Mouse (Mus musculus) limb, embryonic 12.5 days (tissue): ENCODE results near the gene Mfsd11. TPM values are rescaled to one million over a fixed set of nuclear protein-coding genes. Genes with fewer than 3 reads are reported as not detected.

Source experiments
- ATAC-seq: fragments of 200-750 bp; cut with Nextera tagmentation; 2 replicates; pipeline ENCODE4 v1.8.0; 2017; ENCODE audit warnings: low read depth, moderate TSS enrichment; ENCODE audit not compliant: insufficient number of reproducible peaks, insufficient read depth, low FRiP score, low TSS enrichment
- H3K27ac ChIP-seq: fragments of 300-500 bp; sonication (generic); 2 replicates; pipeline ENCODE4 v1.5.1; 2016; ENCODE audit warnings: mild to moderate bottlenecking, moderate library complexity
- H3K27me3 ChIP-seq: fragments of 300-500 bp; sonication (generic); 2 replicates; pipeline ENCODE4 v1.6.1; 2016; ENCODE audit warnings: mild to moderate bottlenecking, moderate library complexity
- H3K36me3 ChIP-seq: fragments of 300-500 bp; sonication (generic); 2 replicates; pipeline ENCODE4 v1.6.1; 2016; ENCODE audit warnings: mild to moderate bottlenecking, moderate library complexity
- H3K4me1 ChIP-seq: fragments of 300-500 bp; sonication (generic); replicated peaks from 2 replicates; pipeline ENCODE4 v1.6.1; 2016
- H3K4me2 ChIP-seq: fragments of 300-500 bp; sonication (generic); 2 replicates; pipeline ENCODE4 v1.6.1; 2016; ENCODE audit warnings: mild to moderate bottlenecking, moderate library complexity
- H3K4me3 ChIP-seq: fragments of 300-500 bp; sonication (generic); replicated peaks from 2 replicates; pipeline ENCODE4 v1.5.1; 2016; ENCODE audit warnings: mild to moderate bottlenecking
- H3K9ac ChIP-seq: fragments of 300-500 bp; sonication (generic); replicated peaks from 2 replicates; pipeline ENCODE4 v1.6.1; 2016; ENCODE audit warnings: mild to moderate bottlenecking, moderate library complexity
- H3K9me3 ChIP-seq: fragments of 300-500 bp; sonication (generic); 2 replicates; pipeline ENCODE4 v1.6.1; 2016; ENCODE audit warnings: mild to moderate bottlenecking, moderate library complexity
- WGBS: fragments of 180-500 bp; shearing (Covaris S2); methylation state at CpG from one replicate; pipeline ENCODE4 v1.1.7; 2016; 5-methylcytosine and 5-hydroxymethylcytosine counted together
- polyA plus RNA-seq: library from polyadenylated mRNA; unstranded; fragments of >200 nt; fragmentation: Nextera tagmentation; extraction: Ambion mirVana; gene quantifications from 2 replicates; pipeline ENCODE4 v1.2.1, GENCODE M21; 2016

Mfsd11 gene
- polyA plus RNA-seq: 42.8 and 43.4 TPM in 2 replicates

DNA sequence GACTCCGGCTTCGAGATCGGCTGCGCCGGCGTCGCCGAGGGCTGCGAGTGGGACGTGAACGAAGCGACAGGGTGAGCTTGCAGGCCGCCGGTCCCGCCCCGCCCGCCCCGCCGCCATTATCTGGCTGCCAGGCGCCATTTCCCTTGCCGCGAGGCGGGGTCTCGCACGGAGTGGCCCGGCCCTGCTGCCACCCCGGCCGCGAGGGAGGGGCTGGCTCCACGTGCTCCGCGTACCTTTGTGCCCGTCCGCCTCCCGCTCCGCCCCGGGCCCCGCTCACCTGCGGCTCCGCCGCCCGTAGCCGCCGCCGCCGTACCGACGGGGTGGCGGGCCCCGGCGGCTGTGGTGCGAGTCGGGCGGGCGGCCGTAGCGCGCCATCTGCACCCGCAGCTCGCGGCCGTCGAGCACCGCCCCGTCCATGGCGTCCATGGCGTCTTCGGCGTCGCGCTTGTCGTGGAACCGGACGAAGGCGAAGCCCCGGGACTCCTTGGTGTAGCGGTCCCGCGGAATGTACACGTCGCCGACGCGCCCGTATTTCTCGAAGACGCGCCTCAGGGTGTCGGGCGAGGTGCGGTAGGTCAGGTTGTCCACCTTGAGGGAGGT lies at the start of gene Mfsd11:
Mfsd11 (plus strand) TSS at position 150 of the 600 bp plus-strand sequence.
- H3K9ac ChIP-seq: peak within 1 kb of the TSS; percentile 99
- peak within 1 kb of the TSS; percentile 93 for H3K4me2 ChIP-seq
- peaks cover 49% of the 10 kb centered on the region for H3K36me3 ChIP-seq
- H3K4me1 ChIP-seq: peaks cover 26% of the 10 kb centered on the region
- peak within 1 kb of the TSS; percentile 97 for H3K4me3 ChIP-seq
- H3K9me3 ChIP-seq: no peaks in the 10 kb centered on the region
- peak within 1 kb of the TSS; percentile 99 for H3K27ac ChIP-seq
- no peaks in the 10 kb centered on the region for H3K27me3 ChIP-seq
- 0 out of 2 replicates have a peak, but pooled peaks have one; percentile 4 for ATAC-seq
- WGBS: under 1% methylated on average over 77 of the region's 91 CpGs

DNA sequence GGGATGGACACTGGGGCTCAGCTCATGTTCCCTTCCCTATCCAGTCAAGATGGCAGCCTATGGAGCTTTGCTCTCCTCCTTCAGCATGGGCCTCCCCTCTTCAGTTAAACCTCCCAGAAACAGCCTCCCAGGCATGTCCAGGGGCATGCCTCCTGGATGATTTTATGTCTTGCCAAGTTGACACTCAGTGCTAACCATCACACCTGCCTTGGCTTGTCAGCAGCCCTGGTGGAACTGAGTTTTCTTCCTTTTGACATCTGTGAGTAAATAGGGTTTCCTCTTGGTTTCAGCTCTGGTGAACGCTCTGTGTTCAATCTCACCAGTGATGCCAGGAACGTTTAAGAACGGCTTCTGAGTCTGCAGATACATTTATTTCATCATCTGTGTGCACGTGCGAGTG lies 49.5 kb upstream of the Mfsd11 start:
- peaks cover under 1% of the 10 kb centered on the region; the same call in 1 of the 2 replicates for H3K4me1 ChIP-seq
- no peak overlapping the region for H3K4me3 ChIP-seq
- no peaks in the 10 kb centered on the region for H3K9me3 ChIP-seq
- no peak overlapping the region for H3K27ac ChIP-seq
- no peaks in the 10 kb centered on the region for H3K27me3 ChIP-seq
- H3K36me3 ChIP-seq: no peaks in the 10 kb centered on the region
- no peak for ATAC-seq
- no peak overlapping the region for H3K4me2 ChIP-seq
- H3K9ac ChIP-seq: no peak overlapping the region
- WGBS: 86% methylated on average over 5 of the region's 5 CpGs

DNA sequence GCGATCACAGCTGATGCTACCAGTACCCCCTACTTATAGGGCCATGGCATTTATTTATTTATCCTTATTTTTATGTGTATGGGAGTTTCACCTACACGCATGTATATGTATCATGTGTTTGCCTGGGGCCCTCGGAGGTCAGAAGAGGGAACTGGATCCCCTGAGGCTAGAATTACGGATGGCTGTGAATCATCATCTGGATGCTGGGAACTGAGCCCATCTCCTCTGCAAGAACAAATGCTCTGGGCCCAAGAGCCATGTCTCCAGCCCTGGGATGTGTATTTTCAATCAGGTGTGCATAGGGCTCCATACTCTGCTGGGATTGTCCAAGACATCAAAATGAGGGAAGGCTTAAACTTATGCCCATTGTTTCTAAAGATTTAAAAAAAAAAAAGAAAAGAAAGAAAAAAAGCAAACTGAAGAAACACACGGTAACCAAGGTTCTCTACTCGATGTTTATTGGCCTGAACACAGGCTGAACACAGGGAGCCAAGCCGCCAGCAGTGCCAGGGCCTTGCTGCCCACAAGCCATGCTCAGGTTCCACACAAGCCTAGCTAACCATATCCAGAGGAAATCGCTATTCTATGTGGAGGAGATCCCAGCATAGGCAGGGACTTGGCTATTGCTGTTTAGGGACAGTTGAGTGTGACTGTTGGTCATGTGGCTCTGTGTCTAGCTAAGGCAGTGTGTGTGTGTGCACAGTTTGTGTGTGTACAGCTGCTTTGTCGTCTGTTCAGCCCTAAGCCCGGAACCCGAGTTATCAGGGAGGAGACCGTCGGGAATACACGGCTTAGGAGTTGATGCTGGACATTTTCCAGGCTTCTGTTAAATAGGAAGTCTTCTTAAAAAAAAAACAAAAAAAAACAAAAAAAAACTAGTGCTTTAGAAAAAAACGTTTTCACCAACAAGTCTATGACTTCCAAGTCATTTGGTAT lies 45.8 kb upstream of the Mfsd11 start:
- Histone ChIP-seq H3K27me3 (peaks cover 5% of the 10 kb centered on the region; the same call in 1 of the 2 replicates), H3K9me3 (no peaks in the 10 kb centered on the region), H3K4me2 (no peak overlapping the region), H3K4me3 (no peak overlapping the region), H3K36me3 (no peaks in the 10 kb centered on the region), H3K27ac (0 out of 2 replicates have a peak overlapping the region, but pooled peaks have one; percentile 41), H3K4me1 (peaks cover 18% of the 10 kb centered on the region), H3K9ac (no peak overlapping the region)
- no peak for ATAC-seq
- 84% methylated on average over 15 of the region's 15 CpGs for WGBS

DNA sequence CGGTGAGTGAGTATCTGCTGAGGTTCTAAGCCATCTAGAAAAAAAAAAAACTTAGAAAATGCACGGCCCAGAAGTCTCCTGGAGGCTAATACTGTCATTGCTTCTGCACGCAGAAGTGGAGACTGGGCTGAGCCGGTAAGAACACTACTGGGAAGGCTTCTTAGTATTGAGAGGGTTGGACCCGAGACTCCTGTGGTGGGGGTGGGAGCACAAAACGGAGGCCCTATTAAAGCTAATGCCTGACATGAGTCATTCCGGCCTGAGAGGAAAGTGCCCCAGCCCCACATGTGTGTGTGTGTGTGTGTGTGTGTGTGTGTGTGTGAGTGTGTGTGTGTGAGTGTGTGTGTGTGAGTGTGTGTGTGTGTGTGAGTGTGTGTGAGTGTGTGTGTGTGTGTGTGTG lies 45.1 kb upstream of the Mfsd11 start:
- no peak for ATAC-seq
- no peak overlapping the region for H3K4me2 ChIP-seq
- no peak overlapping the region for H3K9ac ChIP-seq
- H3K27me3 ChIP-seq: peaks cover 5% of the 10 kb centered on the region; the same call in 1 of the 2 replicates
- no peaks in the 10 kb centered on the region for H3K36me3 ChIP-seq
- WGBS: 58% methylated on average over 7 of the region's 7 CpGs
- peaks cover 23% of the 10 kb centered on the region for H3K4me1 ChIP-seq
- no peak overlapping the region for H3K4me3 ChIP-seq
- no peaks in the 10 kb centered on the region for H3K9me3 ChIP-seq
- H3K27ac ChIP-seq: no peak overlapping the region

DNA sequence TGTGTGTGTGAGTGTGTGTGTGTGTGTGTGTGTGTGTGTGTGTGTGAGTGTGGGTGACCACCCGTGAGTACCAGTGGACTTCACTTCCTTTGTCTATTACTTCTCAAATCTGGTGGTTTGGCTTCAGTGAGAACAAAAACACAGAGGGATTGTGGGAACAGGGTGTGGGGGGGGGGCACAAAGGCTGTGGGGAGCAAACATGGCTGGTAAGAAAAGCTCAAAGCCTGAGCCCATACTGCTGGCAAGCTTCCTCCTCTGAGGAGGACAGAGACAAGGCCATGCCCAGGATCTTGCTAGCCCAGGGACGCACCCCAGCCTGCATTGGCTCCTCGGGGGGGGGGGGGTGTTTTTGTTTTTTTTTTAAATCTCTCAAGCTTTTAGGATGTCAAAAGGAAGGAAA lies 44.7 kb upstream of the Mfsd11 start:
- peaks cover 27% of the 10 kb centered on the region for H3K4me1 ChIP-seq
- no peak overlapping the region for H3K27ac ChIP-seq
- H3K36me3 ChIP-seq: no peaks in the 10 kb centered on the region
- no peak for ATAC-seq
- H3K9me3 ChIP-seq: no peaks in the 10 kb centered on the region
- WGBS: 77% methylated on average over 3 of the region's 3 CpGs
- H3K9ac ChIP-seq: no peak overlapping the region
- H3K4me3 ChIP-seq: no peak overlapping the region
- H3K4me2 ChIP-seq: no peak overlapping the region
- H3K27me3 ChIP-seq: peaks cover 5% of the 10 kb centered on the region; the same call in 1 of the 2 replicates

DNA sequence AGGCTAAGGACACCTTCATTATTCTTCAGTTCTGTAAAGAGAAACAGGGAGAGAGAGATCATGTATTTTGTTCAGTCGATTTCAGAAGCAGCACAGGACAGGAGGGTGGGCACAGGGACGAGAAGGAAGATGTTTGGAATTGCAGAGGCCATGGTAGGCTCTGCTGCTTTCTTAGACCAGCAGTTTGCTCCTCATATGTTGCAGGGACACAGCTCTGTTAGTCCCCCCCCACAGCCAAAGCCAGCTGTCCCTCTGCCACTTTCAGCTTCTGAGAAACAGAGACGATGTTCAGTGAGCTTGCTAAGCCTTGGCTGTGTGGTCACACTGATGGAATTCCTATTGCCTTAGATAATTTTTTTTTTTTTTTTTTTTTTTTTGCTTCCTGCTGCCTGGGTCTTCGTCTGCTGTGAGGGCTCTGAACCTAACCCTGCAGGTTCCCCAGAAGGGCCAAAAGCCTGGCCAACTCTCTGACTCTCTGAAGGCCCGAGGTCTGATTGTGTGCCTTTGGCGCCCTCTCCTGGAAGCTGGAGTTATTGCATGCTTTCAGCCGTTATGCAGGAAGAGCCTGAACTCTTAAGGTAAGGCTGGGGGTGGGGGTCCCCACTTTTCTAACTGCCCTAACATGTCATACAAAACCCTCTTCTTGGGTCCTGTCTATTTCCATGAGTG lies 44.2 kb upstream of the Mfsd11 start:
- no peak overlapping the region for H3K4me3 ChIP-seq
- no peak for ATAC-seq
- peaks cover 33% of the 10 kb centered on the region for H3K4me1 ChIP-seq
- 31% methylated on average over 7 of the region's 7 CpGs for WGBS
- H3K9ac ChIP-seq: no peak overlapping the region
- 0 out of 2 replicates have a peak overlapping the region, but pooled peaks have one; percentile 41 for H3K27ac ChIP-seq
- H3K9me3 ChIP-seq: no peaks in the 10 kb centered on the region
- no peak overlapping the region for H3K4me2 ChIP-seq
- H3K36me3 ChIP-seq: no peaks in the 10 kb centered on the region
- H3K27me3 ChIP-seq: peaks cover 5% of the 10 kb centered on the region; the same call in 1 of the 2 replicates

DNA sequence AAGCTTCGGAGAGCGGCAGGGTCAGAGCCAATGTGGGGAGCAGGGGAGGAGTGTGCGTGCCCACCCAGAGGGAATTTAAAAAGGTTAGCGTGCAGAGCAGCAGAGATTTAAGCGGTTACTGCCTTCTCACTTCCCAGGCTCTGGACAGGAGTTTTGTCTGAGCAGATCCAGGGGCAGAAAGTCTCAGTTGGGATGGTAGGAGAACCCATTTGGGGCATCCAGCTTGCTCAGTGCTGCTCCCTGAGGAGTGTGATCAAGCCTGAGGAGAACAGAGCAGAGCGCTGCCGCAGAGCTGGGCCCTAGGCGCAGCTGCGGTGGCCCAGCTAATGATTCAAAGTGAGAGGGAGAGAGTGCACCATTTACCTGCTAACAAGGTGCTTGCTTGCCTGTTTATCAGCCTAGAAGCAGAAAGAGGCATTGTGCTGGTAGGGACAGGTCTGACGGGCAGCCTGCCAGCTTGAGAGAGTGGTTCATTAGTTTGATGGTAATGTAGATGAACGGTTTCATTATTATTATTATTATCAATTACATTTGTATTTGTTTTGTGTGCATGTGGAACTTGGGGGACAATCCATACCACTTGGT lies 43.3 kb upstream of the Mfsd11 start:
- 83% methylated on average over 11 of the region's 11 CpGs for WGBS
- no peaks in the 10 kb centered on the region for H3K9me3 ChIP-seq
- H3K9ac ChIP-seq: no peak overlapping the region
- no peak overlapping the region for H3K27ac ChIP-seq
- no peak for ATAC-seq
- peaks cover 5% of the 10 kb centered on the region; the same call in 1 of the 2 replicates for H3K27me3 ChIP-seq
- H3K4me3 ChIP-seq: no peak overlapping the region
- H3K36me3 ChIP-seq: no peaks in the 10 kb centered on the region
- H3K4me2 ChIP-seq: no peak overlapping the region
- peaks cover 41% of the 10 kb centered on the region for H3K4me1 ChIP-seq

DNA sequence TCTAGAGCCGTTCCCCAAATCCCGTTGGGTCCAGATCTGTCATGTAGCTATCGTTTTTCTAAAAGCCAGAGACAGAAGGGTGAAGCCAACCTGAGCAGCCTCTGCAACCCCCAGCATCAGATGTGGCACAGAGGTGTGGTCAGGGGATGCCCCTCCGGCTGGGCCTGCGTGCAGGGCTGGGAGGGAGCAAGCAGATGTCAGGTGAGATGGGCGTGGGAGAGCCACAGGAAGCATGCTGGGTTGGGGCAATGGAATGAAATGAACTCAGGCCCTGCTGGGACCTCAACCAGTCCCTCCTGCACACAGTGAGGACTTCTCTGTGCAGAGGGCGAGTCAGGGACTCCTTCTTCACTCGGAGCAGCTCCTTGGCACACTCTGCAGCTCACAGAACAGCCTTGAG lies 42.7 kb upstream of the Mfsd11 start:
- peaks cover 5% of the 10 kb centered on the region; the same call in 1 of the 2 replicates for H3K27me3 ChIP-seq
- no peaks in the 10 kb centered on the region for H3K36me3 ChIP-seq
- H3K4me1 ChIP-seq: peaks cover 47% of the 10 kb centered on the region
- H3K4me2 ChIP-seq: no peak overlapping the region
- 82% methylated on average over 8 of the region's 8 CpGs for WGBS
- no peak overlapping the region for H3K27ac ChIP-seq
- no peaks in the 10 kb centered on the region for H3K9me3 ChIP-seq
- no peak overlapping the region for H3K9ac ChIP-seq
- H3K4me3 ChIP-seq: no peak overlapping the region
- no peak for ATAC-seq

DNA sequence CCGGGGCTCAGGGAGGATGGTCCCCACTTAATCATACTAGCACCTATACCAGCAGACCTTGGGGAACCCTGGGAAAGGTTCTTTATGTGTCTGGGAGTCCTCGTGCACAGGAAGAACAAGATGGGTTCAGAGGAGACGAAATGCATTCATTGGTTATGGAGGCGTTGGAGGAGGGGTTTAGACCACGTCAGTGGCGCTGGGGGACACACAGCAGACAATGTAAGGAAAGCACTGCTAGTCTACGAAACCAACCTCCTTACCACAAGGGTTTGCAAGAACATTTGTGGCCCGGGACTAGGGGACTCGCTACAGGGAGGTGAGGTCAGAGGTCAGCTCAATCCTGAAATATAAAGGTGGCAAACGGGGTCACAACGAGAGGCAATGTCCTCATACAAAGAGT lies 41.7 kb upstream of the Mfsd11 start:
- 65% methylated on average over 11 of the region's 11 CpGs for WGBS
- Histone ChIP-seq H3K9ac (no peak overlapping the region), H3K4me3 (no peak overlapping the region), H3K4me2 (no peak overlapping the region; the same call in 1 of the 2 replicates), H3K36me3 (no peaks in the 10 kb centered on the region), H3K9me3 (no peaks in the 10 kb centered on the region), H3K4me1 (peaks cover 57% of the 10 kb centered on the region), H3K27ac (no peak overlapping the region), H3K27me3 (peaks cover 5% of the 10 kb centered on the region; the same call in 1 of the 2 replicates)
- ATAC-seq: no peak

DNA sequence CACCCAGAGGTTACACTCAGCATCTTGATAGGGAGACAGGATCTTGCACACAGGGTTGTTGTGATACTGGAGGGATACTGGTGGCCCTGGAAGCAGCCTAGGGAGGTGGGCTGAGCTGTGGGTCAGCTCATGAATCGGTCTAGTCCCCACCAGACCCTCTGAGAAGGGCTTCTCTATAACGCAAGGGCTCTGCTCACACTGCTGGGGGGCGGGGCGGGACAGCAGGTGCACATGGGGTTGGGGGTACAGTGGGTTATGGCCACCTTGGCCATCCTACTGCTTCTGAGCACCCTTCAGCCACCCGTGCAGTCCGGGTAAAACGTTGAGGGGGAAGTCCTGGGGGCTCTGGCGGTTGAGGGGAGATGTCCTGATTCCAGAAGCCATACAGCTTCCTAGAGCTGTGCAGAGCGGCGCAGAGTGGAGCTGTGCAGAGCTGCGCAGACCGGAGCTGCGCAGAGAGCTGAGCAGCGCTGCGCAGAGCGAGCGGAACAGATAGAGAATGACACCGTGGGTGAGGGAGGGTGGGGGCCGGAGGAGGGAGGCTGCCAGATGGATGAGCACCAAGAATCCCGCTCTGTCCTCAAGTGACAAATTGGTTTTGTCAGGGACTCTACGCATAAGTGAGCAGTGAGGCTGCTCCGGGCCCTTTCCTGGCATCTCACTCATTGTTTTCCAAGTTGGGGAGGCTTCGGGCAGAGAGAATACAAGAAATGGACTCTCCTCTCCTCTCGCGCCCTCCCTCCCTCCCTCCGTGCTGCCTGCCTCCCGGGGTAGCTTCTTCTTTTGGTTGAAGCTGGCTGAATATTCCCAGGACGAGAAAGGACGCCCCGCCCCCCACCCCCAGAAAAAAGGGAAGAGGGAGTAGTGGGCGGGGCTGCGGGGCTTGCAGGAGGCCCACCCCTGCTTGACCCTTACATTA lies 41.0 kb upstream of the Mfsd11 start:
- Histone ChIP-seq H3K9me3 (no peaks in the 10 kb centered on the region), H3K4me2 (peak overlapping the region; percentile 68), H3K4me3 (peak overlapping the region; percentile 39), H3K4me1 (peaks cover 58% of the 10 kb centered on the region), H3K27ac (peak overlapping the region; percentile 56; the same call in 1 of the 2 replicates), H3K27me3 (peaks cover 5% of the 10 kb centered on the region; the same call in 1 of the 2 replicates), H3K9ac (peak overlapping the region; percentile 40), H3K36me3 (no peaks in the 10 kb centered on the region)
- 0 out of 2 replicates have a peak, but pooled peaks have one; percentile 48 for ATAC-seq
- 7% methylated on average over 32 of the region's 32 CpGs for WGBS
